In the genomic region with DNA sequence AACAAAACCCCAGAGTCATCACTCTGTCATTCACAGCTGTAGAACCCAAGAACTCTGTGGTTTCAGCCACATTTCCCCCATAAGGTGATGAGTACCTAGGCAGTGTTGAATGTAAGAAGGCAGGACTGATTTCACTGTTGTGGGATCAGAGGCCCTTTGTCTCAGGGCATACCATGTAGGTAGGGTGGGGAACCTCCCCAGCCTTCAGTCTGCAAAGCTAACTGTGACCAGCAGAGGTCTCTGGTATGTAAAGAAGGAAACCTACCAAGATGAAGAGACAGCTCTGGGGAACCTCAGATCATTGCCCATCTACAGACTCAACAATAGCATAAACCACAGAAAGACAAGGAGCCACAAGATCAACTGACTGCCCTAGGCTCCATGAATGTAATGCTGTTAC, we compare ENCODE assay signal across 10 mouse cellular contexts. TPM values are rescaled to one million over a fixed set of nuclear protein-coding genes. Genes with fewer than 3 reads are reported as not detected.
A peak's percentile ranks its signal among the peaks of the same experiment; 100 is the strongest.
DNase-seq lines count a peak whose midpoint lies in the region; ATAC-seq and TF ChIP-seq lines count a peak whose summit lies in the region.
"Had no signal": no experiment of that assay in that cellular context is flagged by ENCODE, and none has a peak within 500 bp of the region (broad histone marks: within the 10 kb centered on the region; RNA-seq: fewer than 3 reads in every experiment).

No protein-coding gene starts in this region.

- no peak overlapping the region for H3K4me3 ChIP-seq in CH12.LX (replicated peaks in 1 of 3; ENCODE audit: low read depth in 2 of 3, low read length in 2 of 3, poor library complexity in 1 of 3)
- H3K4me3 ChIP-seq in neural tube, embryonic 14.5 days (ENCODE audit: low read depth, low read length), result no peak overlapping the region

- no peaks in the 10 kb centered on the region for H3K27me3 ChIP-seq in CH12.LX (replicated peaks)
- no peaks in the 10 kb centered on the region for H3K27me3 ChIP-seq in neural tube, embryonic 14.5 days (ENCODE audit: control insufficient read depth, insufficient read depth, low read length)

- H3K79me2 ChIP-seq in CH12.LX (replicated peaks; ENCODE audit: control insufficient read depth, extremely low read depth, insufficient read depth, poor library complexity, severe bottlenecking), result no peaks in the 10 kb centered on the region

- DNase-seq in kidney, postnatal 10 days, result peak; percentile 12
- DNase-seq in kidney, adult 18-20 months, result no peak
- peak; percentile 75 for DNase-seq in CH12.LX (ENCODE audit: extremely low read depth)
- peak; percentile 62 for DNase-seq in R1 (ENCODE audit: low read depth, low spot score)
- DNase-seq in forelimb bud, embryonic 11.5 days (ENCODE audit: low read depth, low spot score), result peak; percentile 16
- DNase-seq in ovary, postnatal 10 days (ENCODE audit: low spot score), result no peak

- dilution Hi-C loops in CH12.LX (cut with MboI; ENCODE audit: extremely low pct_ligation_motif_present, extremely low pct_unique_long_range_greater_than_20kb, low sequenced_read_pairs), result no loop called here

- no peak overlapping the region for H3K4me2 ChIP-seq in CH12.LX (ENCODE audit: insufficient read depth, low read depth, poor library complexity, severe bottlenecking)
- no peak overlapping the region for H3K4me2 ChIP-seq in neural tube, embryonic 14.5 days (ENCODE audit: low read depth, low read length)

- peaks cover 6 to 26% of the 10 kb centered on the region in 2 experiments for H3K4me1 ChIP-seq in CH12.LX (ENCODE audit: control insufficient read depth in 1 of 2, insufficient read depth in 2 of 2)
- no peaks in the 10 kb centered on the region for H3K4me1 ChIP-seq in neural tube, embryonic 14.5 days (ENCODE audit: control insufficient read depth, insufficient read depth, low read length)

- H3K36me3 ChIP-seq in CH12.LX (replicated peaks in 1 of 2; ENCODE audit: control insufficient read depth in 1 of 2, insufficient read depth in 1 of 2, low read length in 1 of 2), result no peaks in the 10 kb centered on the region
- H3K36me3 ChIP-seq in neural tube, embryonic 14.5 days (ENCODE audit: control insufficient read depth, insufficient read depth, low read length), result no peaks in the 10 kb centered on the region

- TF ChIP-seq EP300 in CH12.LX (IDR thresholded peaks at IDR 0.05; ENCODE audit: low read length), result no peak

- H3K9ac ChIP-seq in CH12.LX (ENCODE audit: insufficient read depth, low read depth), result no peak overlapping the region
- H3K9ac ChIP-seq in neural tube, embryonic 14.5 days (replicated peaks; ENCODE audit: low read depth, low read length), result no peak overlapping the region

- peak; percentile 91 for TF ChIP-seq RAD21 in CH12.LX (IDR thresholded peaks at IDR 0.05; ENCODE audit: low read depth, low read length)

- TF ChIP-seq POLR2A in CH12.LX (IDR thresholded peaks at IDR 0.05; ENCODE audit: low read depth, low read length), result no peak

- no peak overlapping the region for H3K27ac ChIP-seq in CH12.LX (ENCODE audit: insufficient read depth, low read depth)
- no peak overlapping the region for H3K27ac ChIP-seq in neural tube, embryonic 14.5 days (ENCODE audit: low read depth, low read length)

- TF ChIP-seq CTCF in CH12.LX (conservative IDR thresholded peaks at IDR 0.05 in 1 of 2, IDR thresholded peaks at IDR 0.05 in 1 of 2; ENCODE audit: low read depth in 2 of 2, low read length in 2 of 2), result peak; percentile 57 to 86

- in situ Hi-C loops in CH12.LX (cut with MboI; ENCODE audit: low pct_ligation_motif_present, low pct_unique_long_range_greater_than_20kb, low sequenced_read_pairs), result no loop called here

- ATAC-seq in neural tube, embryonic 14.5 days (ENCODE audit: low read depth), result peak; percentile 44; the same call in 1 of the 2 replicates
- no peak for ATAC-seq in inflammation-experienced regulatory T-cells, adult 6 months

- no peaks in the 10 kb centered on the region for H3K9me3 ChIP-seq in CH12.LX (replicated peaks; ENCODE audit: low read length)
- H3K9me3 ChIP-seq in neural tube, embryonic 14.5 days (ENCODE audit: control insufficient read depth, low read length), result no peaks in the 10 kb centered on the region

TF ChIP-seq in CH12.LX, 34 proteins besides CTCF, POLR2A, EP300 and RAD21:
- TF ChIP-seq SMC3 (IDR thresholded peaks at IDR 0.05; ENCODE audit: low read depth, low read length) (peak; percentile 96), UBTF (IDR thresholded peaks at IDR 0.05; ENCODE audit: low read depth, low read length) (no peak), ZC3H11A (IDR thresholded peaks at IDR 0.05; ENCODE audit: low read depth, low read length) (peak; percentile 69), ZMIZ1 (IDR thresholded peaks at IDR 0.05; ENCODE audit: low read depth, low read length) (no peak), TBP (conservative IDR thresholded peaks at IDR 0.05; ENCODE audit: low read depth, low read length) (no peak), BHLHE40 (IDR thresholded peaks at IDR 0.05; ENCODE audit: low read depth, low read length) (no peak), MAX (IDR thresholded peaks at IDR 0.05; ENCODE audit: low read length) (no peak)

RNA-seq across cellular contexts. Expression of gene 1700113H08Rik, which starts 36.4 kb away (rescaled TPM):
- total RNA-seq in CH12.LX (2012; rRNA removed) (not detected in 2 replicates), CH12.LX (2014; rRNA removed) (not detected in 2 replicates)
- not detected in 2 replicates for polyA plus RNA-seq in CH12.LX (2012; ENCODE audit: insufficient read length, low read depth)
- 0.55 TPM in 1 of 2 replicates, not detected in the other for polyA plus RNA-seq in neural tube, embryonic 14.5 days (2014; fragmentation: Nextera tagmentation; extraction: Ambion mirVana)
- not detected for polyA plus RNA-seq in inflammation-experienced regulatory T-cells, adult 6 months (2017; shearing (Covaris generic))
- polyA plus RNA-seq: cerebellum, adult 2 months; large intestine, adult 2 months had no signal

Comparison
In these comparisons a context has a peak if more than half of its experiments do, and no peak if none do; other contexts are left out.
1. DNase-seq: peak in kidney, postnatal 10 days (single experiment), CH12.LX (single experiment), R1 (single experiment) and forelimb bud, embryonic 11.5 days (single experiment); none in kidney, adult 18-20 months (single experiment) and ovary, postnatal 10 days (single experiment).